Mouse (Mus musculus): ENCODE data around the gene Saa3.

DNA sequence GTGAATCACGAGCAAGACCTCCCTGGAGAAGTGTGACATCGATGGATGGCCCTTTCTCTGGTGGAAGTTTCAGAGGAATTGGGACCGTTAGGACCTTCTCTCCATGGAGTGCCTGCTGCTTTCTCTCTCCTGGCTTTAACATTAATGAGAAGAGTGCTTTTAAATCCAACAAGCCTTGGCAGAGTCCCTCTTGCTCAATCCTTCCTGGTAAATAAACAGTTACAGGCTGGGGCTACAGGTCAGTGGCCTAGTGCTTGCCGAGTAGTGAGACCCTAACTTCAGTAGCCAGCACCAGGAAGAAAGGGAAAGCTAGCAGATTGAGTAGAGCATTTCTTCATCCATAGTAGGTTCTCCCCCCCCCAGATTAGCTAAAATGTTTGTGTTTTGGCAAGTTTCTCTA, 17.0 kb upstream of the Saa3 start, which contains the start of gene Saa4:
- TF ChIP-seq CTCF (IDR thresholded peaks at IDR 0.05; ENCODE audit: low read depth, low read length), result no peak
- no peak for TF ChIP-seq GATA1 (IDR thresholded peaks at IDR 0.05; ENCODE audit: borderline replicate concordance, low read length)
- no peak for TF ChIP-seq TAL1 (conservative IDR thresholded peaks at IDR 0.05; ENCODE audit: low read depth, low read length)

Data from G1E (cell line).